Mouse (Mus musculus): ENCODE measurements around the gene Taf4. TPM values are rescaled to one million over a fixed set of nuclear protein-coding genes. Genes with fewer than 3 reads are reported as not detected.
A peak's percentile ranks its signal among the peaks of the same experiment; 100 is the strongest.

The Taf4 gene
- polyA plus RNA-seq, 1 experiment from 2014 or later = 4.9 TPM

DNA sequence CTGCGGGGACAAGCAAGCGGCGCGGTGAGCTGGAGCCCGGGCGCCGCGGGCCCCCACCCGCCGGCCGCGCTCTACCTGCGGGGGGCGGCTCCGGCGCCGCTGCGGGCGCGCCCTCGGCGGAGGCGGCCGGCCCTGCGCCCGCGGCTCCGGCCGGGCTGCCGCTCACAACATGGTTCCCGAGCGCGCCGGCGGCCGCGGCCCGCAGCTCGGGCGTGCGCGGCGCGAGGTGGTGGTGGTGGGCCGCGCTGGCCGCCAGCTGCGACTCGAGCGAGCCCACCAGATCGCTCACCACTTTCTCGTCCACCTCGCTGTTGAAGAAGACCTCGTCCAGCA, 185 bp downstream of the Taf4 start:
- H3K4me1 ChIP-seq (replicated peaks; ENCODE audit: control insufficient read depth, insufficient read depth, low read length) = peaks cover 31% of the 10 kb centered on the region
- no peaks in the 10 kb centered on the region for H3K9me3 ChIP-seq (ENCODE audit: control insufficient read depth, low read length)
- peak overlapping the region; percentile 95 for H3K9ac ChIP-seq (ENCODE audit: low read depth, low read length)
- no peaks in the 10 kb centered on the region for H3K36me3 ChIP-seq (ENCODE audit: control insufficient read depth, insufficient read depth, low read length)
- H3K4me2 ChIP-seq = peak overlapping the region; percentile 100; the same call in 1 of the 2 replicates
- H3K27me3 ChIP-seq (replicated peaks; ENCODE audit: control insufficient read depth, insufficient read depth, low read length) = no peaks in the 10 kb centered on the region
- DNase-seq (ENCODE audit: low spot score) (no peak), ATAC-seq (replicated peaks; ENCODE audit: low FRiP score) (peak; percentile 24)
- H3K4me3 ChIP-seq (ENCODE audit: low read depth, low read length) = peak overlapping the region; percentile 91
- peak overlapping the region; percentile 85 for H3K27ac ChIP-seq (ENCODE audit: low read depth, low read length)
- whole genome bisulfite sequencing = under 1% methylated on average over 36 of the region's 54 CpGs

DNA sequence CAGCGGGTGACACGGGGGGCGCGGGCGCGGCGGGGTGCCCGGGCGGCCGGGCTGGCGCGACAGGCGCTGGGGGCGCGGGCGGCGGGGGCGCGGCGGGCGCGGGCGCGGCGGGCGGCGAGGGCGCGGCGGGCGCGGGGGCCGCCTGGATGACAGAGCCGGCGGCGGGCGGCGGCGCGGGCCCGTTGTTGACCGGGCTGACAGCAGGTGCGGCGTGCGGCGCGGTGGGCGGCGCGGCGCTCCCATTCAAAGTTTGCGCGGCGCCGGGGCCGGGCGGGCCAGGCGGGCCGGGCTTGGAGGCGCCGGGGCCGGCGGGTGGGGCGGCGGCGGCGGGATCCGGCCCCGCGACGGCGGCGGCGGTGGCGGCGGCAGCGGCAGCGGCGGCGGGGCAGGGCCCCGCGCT, 595 bp downstream of the Taf4 start:
- WGBS = 0% methylated on average over 2 of the region's 82 CpGs
- H3K4me2 ChIP-seq = peak overlapping the region; percentile 100; the same call in 1 of the 2 replicates
- H3K27ac ChIP-seq (ENCODE audit: low read depth, low read length) = peak overlapping the region; percentile 85
- H3K36me3 ChIP-seq (ENCODE audit: control insufficient read depth, insufficient read depth, low read length) = no peaks in the 10 kb centered on the region
- peak overlapping the region; percentile 95 for H3K9ac ChIP-seq (ENCODE audit: low read depth, low read length)
- DNase-seq (ENCODE audit: low spot score) = no peak
- ATAC-seq (replicated peaks; ENCODE audit: low FRiP score) = no peak
- H3K4me3 ChIP-seq (ENCODE audit: low read depth, low read length) = peak overlapping the region; percentile 91
- H3K4me1 ChIP-seq (replicated peaks; ENCODE audit: control insufficient read depth, insufficient read depth, low read length) = peaks cover 31% of the 10 kb centered on the region
- no peaks in the 10 kb centered on the region for H3K27me3 ChIP-seq (replicated peaks; ENCODE audit: control insufficient read depth, insufficient read depth, low read length)
- no peaks in the 10 kb centered on the region for H3K9me3 ChIP-seq (ENCODE audit: control insufficient read depth, low read length)

DNA sequence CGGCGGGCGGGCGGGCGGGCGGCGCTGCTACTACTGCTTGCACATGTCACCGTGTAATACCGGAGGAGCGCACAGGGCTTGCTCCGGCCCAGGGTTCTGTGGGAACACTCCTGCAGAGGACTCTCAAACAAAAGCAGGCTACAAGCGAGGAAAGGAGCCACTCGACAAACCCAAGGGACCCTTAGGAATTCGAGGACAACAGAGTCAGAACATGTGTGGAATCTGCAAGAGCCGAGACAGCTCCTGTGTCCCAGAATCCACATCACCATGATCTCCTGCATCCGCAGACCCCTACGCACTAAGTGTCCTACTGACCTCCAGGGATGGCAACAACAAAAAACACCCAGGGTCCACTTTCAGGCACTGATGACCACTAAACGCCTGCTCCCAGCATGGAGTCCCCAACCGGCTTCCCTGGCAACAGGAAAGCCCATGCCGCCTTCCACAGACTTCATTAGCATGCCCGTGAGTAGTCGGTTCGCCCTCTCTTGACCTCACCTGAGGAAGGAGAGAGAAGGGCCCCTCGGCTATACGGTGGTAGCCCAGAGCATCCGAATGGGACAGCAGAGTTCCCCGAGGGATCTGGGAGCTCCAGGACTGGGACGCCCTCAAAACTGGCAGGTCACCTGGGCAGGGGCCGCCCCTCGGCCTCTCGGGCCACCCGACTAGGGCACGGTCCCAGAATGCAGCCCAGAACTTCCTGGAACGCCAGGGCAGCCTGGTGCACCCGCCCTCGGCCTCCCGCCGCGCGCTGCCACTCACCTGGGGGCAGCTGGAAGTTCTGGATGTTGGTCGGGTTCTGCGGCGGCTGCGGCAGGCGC, 1.6 kb downstream of the Taf4 start:
- no peaks in the 10 kb centered on the region for H3K27me3 ChIP-seq (replicated peaks; ENCODE audit: control insufficient read depth, insufficient read depth, low read length)
- DNase-seq (ENCODE audit: low spot score) (peak; percentile 60), ATAC-seq (replicated peaks; ENCODE audit: low FRiP score) (no peak)
- no peaks in the 10 kb centered on the region for H3K36me3 ChIP-seq (ENCODE audit: control insufficient read depth, insufficient read depth, low read length)
- peak overlapping the region; percentile 100 for H3K4me2 ChIP-seq
- H3K27ac ChIP-seq (ENCODE audit: low read depth, low read length) = no peak overlapping the region
- peak overlapping the region; percentile 95 for H3K9ac ChIP-seq (ENCODE audit: low read depth, low read length)
- H3K9me3 ChIP-seq (ENCODE audit: control insufficient read depth, low read length) = no peaks in the 10 kb centered on the region
- peaks cover 38% of the 10 kb centered on the region for H3K4me1 ChIP-seq (replicated peaks; ENCODE audit: control insufficient read depth, insufficient read depth, low read length)
- H3K4me3 ChIP-seq (ENCODE audit: low read depth, low read length) = peak overlapping the region; percentile 91
- 3% methylated on average over 45 of the region's 45 CpGs for WGBS

DNA sequence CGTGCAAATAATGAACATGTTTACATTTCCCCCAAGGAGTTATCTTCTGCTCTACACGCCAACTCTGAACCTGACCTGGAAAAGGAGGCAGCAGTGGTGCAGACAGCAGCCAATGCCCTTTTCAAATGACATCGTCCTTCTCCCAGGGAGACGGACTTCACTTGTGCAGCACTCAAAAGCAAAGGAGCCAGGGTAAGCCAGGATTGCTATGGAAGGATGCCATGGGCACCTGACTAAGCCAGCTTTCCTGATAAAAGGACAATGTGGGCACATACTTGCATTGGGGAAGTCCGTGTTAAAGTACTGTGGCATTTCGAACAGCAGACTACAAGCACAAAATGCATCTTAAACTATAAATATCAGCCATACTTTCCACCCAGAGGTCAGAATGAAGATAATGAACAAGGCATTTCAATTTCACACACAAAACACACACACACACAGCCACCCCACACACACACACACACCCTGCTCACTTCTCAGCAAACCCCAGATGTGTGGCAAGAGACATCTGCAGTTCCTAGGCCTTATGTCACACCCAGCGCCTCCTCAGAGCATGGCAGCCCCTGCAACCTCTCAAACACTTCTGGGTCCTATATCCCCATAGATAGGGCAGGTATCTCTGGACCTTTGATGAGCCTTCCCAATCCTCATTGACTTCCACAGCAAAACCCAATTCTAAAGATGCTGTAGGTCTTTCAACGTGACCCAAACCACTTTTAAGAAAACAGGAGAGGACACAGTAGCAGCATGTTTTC, 2.4 kb downstream of the Taf4 start:
- peak overlapping the region; percentile 100 for H3K4me2 ChIP-seq
- H3K9ac ChIP-seq (ENCODE audit: low read depth, low read length) = peak overlapping the region; percentile 95
- no peak for ATAC-seq (replicated peaks; ENCODE audit: low FRiP score)
- no peak for DNase-seq (ENCODE audit: low spot score)
- H3K4me3 ChIP-seq (ENCODE audit: low read depth, low read length) = peak overlapping the region; percentile 91
- 39% methylated on average over 8 of the region's 8 CpGs for WGBS
- no peaks in the 10 kb centered on the region for H3K36me3 ChIP-seq (ENCODE audit: control insufficient read depth, insufficient read depth, low read length)
- H3K27ac ChIP-seq (ENCODE audit: low read depth, low read length) = no peak overlapping the region
- H3K4me1 ChIP-seq (replicated peaks; ENCODE audit: control insufficient read depth, insufficient read depth, low read length) = peaks cover 41% of the 10 kb centered on the region
- no peaks in the 10 kb centered on the region for H3K27me3 ChIP-seq (replicated peaks; ENCODE audit: control insufficient read depth, insufficient read depth, low read length)
- H3K9me3 ChIP-seq (ENCODE audit: control insufficient read depth, low read length) = no peaks in the 10 kb centered on the region

DNA sequence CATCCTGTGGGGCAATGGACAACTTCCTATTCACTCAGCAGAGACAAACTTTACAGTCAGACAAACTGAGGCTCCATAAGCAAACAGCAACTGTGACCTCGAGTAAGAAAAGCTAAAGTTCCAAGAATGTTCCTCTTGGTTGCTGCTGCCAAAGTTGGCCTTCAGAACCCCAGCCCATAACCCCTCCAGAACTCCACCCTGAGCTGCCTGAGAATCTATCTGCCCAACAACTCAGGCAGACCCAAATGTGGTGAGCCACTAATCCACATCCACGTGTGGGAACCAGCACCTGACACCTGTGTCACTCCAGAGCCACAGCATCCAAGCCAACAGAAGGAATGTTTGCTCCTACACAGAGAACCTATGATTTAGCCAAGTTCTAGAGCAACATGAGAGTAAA, 4.0 kb downstream of the Taf4 start:
- H3K27ac ChIP-seq (ENCODE audit: low read depth, low read length) = no peak overlapping the region
- DNase-seq (ENCODE audit: low spot score) (peak; percentile 20), ATAC-seq (replicated peaks; ENCODE audit: low FRiP score) (no peak)
- H3K4me3 ChIP-seq (ENCODE audit: low read depth, low read length) = no peak overlapping the region
- H3K9me3 ChIP-seq (ENCODE audit: control insufficient read depth, low read length) = no peaks in the 10 kb centered on the region
- H3K36me3 ChIP-seq (ENCODE audit: control insufficient read depth, insufficient read depth, low read length) = no peaks in the 10 kb centered on the region
- peaks cover 41% of the 10 kb centered on the region for H3K4me1 ChIP-seq (replicated peaks; ENCODE audit: control insufficient read depth, insufficient read depth, low read length)
- H3K9ac ChIP-seq (ENCODE audit: low read depth, low read length) = no peak overlapping the region
- H3K27me3 ChIP-seq (replicated peaks; ENCODE audit: control insufficient read depth, insufficient read depth, low read length) = no peaks in the 10 kb centered on the region
- H3K4me2 ChIP-seq = no peak overlapping the region
- WGBS = 56% methylated on average over 2 of the region's 2 CpGs

DNA sequence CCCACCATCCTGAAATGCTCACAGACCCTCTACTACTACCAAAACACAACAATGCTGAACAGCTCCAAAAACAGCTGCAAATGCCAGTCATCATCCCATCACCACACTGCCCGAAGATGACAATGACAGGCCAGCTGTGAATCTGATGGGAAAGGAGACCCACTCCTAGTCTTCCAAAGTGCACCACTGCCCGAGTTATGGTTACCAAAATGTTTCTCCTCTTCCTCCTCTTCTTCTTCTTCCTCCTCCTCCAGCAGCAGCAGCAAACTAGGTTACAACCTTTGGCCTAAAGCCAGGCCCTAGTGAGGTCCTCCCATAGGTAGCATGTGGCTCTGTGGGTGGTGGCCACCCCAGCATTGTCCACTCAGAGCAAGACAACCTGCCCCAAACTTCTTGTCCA, 4.6 kb downstream of the Taf4 start:
- H3K4me1 ChIP-seq (replicated peaks; ENCODE audit: control insufficient read depth, insufficient read depth, low read length) = peaks cover 44% of the 10 kb centered on the region
- whole genome bisulfite sequencing = 89% methylated on average over 2 of the region's 2 CpGs
- ATAC-seq (replicated peaks; ENCODE audit: low FRiP score) (no peak), DNase-seq (ENCODE audit: low spot score) (peak; percentile 27)
- no peak overlapping the region for H3K4me3 ChIP-seq (ENCODE audit: low read depth, low read length)
- no peaks in the 10 kb centered on the region for H3K27me3 ChIP-seq (replicated peaks; ENCODE audit: control insufficient read depth, insufficient read depth, low read length)
- H3K9me3 ChIP-seq (ENCODE audit: control insufficient read depth, low read length) = no peaks in the 10 kb centered on the region
- H3K27ac ChIP-seq (ENCODE audit: low read depth, low read length) = no peak overlapping the region
- no peak overlapping the region for H3K9ac ChIP-seq (ENCODE audit: low read depth, low read length)
- H3K36me3 ChIP-seq (ENCODE audit: control insufficient read depth, insufficient read depth, low read length) = no peaks in the 10 kb centered on the region
- H3K4me2 ChIP-seq = no peak overlapping the region

DNA sequence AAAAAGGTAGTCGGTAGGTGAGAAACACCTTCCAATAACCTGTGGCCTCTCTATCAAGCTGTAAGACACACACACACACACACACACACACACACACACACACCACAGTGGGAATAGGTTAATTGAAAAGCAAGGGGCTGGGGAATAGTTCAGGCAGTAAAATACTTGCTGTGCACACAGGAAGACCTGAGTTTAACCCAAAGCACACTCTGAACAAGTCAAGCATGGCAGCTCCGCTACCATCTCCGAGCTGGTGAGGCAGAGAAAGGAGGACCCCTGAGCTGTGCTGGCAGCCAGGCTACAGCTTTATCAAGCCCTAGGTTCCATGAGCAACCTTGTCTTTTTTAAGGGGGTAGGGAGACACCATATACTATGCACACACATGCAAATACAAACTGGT, 7.3 kb downstream of the Taf4 start:
- no peaks in the 10 kb centered on the region for H3K9me3 ChIP-seq (ENCODE audit: control insufficient read depth, low read length)
- DNase-seq (ENCODE audit: low spot score) (no peak), ATAC-seq (replicated peaks; ENCODE audit: low FRiP score) (no peak)
- no peaks in the 10 kb centered on the region for H3K36me3 ChIP-seq (ENCODE audit: control insufficient read depth, insufficient read depth, low read length)
- H3K4me3 ChIP-seq (ENCODE audit: low read depth, low read length) = no peak overlapping the region
- H3K9ac ChIP-seq (ENCODE audit: low read depth, low read length) = no peak overlapping the region
- H3K27ac ChIP-seq (ENCODE audit: low read depth, low read length) = no peak overlapping the region
- no peaks in the 10 kb centered on the region for H3K27me3 ChIP-seq (replicated peaks; ENCODE audit: control insufficient read depth, insufficient read depth, low read length)
- peaks cover 49% of the 10 kb centered on the region for H3K4me1 ChIP-seq (replicated peaks; ENCODE audit: control insufficient read depth, insufficient read depth, low read length)
- no peak overlapping the region for H3K4me2 ChIP-seq
- WGBS = 84% methylated on average over 3 of the region's 3 CpGs

DNA sequence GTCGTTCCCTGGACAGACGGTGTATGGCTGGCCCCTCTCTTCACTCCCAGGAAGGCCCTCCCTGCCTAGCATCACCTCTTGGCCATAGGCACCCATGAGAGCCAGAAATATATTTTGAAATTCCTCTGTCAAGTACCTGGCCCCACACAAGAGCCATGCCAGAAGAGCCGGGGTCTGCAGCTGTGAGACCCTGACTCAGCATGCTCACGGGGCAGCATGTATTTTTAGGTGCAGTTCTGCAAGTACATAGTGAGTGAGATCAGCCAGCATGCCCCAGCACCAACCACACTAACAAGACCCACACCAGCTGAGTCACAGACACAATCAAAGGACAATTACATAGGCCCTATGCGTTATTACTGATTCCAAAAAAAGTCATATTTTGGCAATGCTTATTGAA, 8.8 kb downstream of the Taf4 start:
- Histone ChIP-seq H3K9ac (ENCODE audit: low read depth, low read length) (no peak overlapping the region), H3K4me3 (ENCODE audit: low read depth, low read length) (no peak overlapping the region), H3K27me3 (replicated peaks; ENCODE audit: control insufficient read depth, insufficient read depth, low read length) (no peaks in the 10 kb centered on the region), H3K36me3 (ENCODE audit: control insufficient read depth, insufficient read depth, low read length) (no peaks in the 10 kb centered on the region), H3K9me3 (ENCODE audit: control insufficient read depth, low read length) (no peaks in the 10 kb centered on the region), H3K4me2 (no peak overlapping the region), H3K27ac (ENCODE audit: low read depth, low read length) (no peak overlapping the region), H3K4me1 (replicated peaks; ENCODE audit: control insufficient read depth, insufficient read depth, low read length) (peaks cover 43% of the 10 kb centered on the region)
- DNase-seq (ENCODE audit: low spot score) (no peak), ATAC-seq (replicated peaks; ENCODE audit: low FRiP score) (no peak)
- WGBS = 80% methylated on average over 5 of the region's 5 CpGs

Measured in liver, embryonic 11.5 days (tissue).